10 mouse cellular contexts compared by ENCODE assay signal in the genomic region with DNA sequence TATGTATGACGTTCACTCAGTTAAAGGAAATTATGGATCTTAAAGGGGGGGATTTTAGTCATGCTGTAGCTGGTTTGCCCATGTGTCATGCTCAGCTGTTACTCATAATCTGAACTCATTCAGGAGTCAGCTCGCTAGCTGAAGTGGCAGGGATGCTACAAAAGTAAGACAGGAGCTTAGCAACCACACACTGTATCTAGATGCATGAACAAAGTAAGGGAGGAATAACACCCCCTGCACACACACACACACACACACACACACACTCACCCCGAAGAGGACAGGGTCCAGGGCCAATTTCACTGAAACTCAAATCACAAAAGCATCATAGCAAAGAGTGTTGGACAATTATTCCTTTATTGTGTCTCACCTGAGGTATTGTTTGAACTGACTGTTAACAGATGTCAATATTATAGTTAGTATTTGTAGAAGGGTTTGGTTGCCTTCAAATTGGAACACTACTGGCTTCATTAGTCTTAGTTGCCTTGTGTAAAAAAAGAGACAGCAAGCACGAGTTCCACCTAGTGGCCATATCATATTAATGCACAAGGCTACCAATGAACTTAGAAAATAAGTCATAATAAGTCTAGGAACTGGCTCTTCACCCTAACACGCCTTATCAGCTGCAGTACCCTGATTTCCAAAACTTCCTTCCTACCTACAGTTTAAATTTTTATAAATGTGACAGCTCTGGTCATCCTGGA. TPM values are rescaled to one million over a fixed set of nuclear protein-coding genes. Genes with fewer than 3 reads are reported as not detected.
DNase-seq lines count a peak whose midpoint lies in the region; ATAC-seq and TF ChIP-seq lines count a peak whose summit lies in the region.
"Had no signal": no experiment of that assay in that cellular context is flagged by ENCODE, and none has a peak within 500 bp of the region (broad histone marks: within the 10 kb centered on the region; RNA-seq: fewer than 3 reads in every experiment).

No protein-coding gene starts in this region.

- peak; percentile 46 for DNase-seq in heart, postnatal 0 days (ENCODE audit: low spot score)
- no peak for DNase-seq in heart, adult 9 months (ENCODE audit: low spot score in 2 of 2)
- DNase-seq in A20 (ENCODE audit: low read depth, low spot score) (peak; percentile 59), R1 (ENCODE audit: low read depth, low spot score) (peak; percentile 67)
- DNase-seq in right cerebral cortex, postnatal 4 days, result no peak
- no peak for DNase-seq in frontal cortex, postnatal 36 days (ENCODE audit: low spot score in 2 of 2)

- TF ChIP-seq EP300 in heart, postnatal 0 days (IDR thresholded peaks at IDR 0.05; ENCODE audit: low read depth), result no peak

- H3K9ac ChIP-seq in heart, postnatal 0 days (replicated peaks; ENCODE audit: low read depth, low read length), result no peak overlapping the region
- no peak overlapping the region for H3K9ac ChIP-seq in forebrain, embryonic 15.5 days (replicated peaks)
- no peak overlapping the region for H3K9ac ChIP-seq in midbrain, embryonic 13.5 days (replicated peaks)
- H3K9ac ChIP-seq: embryonic facial prominence, embryonic 15.5 days; limb, embryonic 13.5 days had no signal

- H3K4me1 ChIP-seq in heart, postnatal 0 days (ENCODE audit: control insufficient read depth, insufficient read depth), result no peaks in the 10 kb centered on the region
- H3K4me1 ChIP-seq in forebrain, embryonic 15.5 days, result no peaks in the 10 kb centered on the region
- no peaks in the 10 kb centered on the region for H3K4me1 ChIP-seq in midbrain, embryonic 13.5 days (replicated peaks)
- H3K4me1 ChIP-seq: embryonic facial prominence, embryonic 15.5 days; limb, embryonic 13.5 days had no signal

- no peaks in the 10 kb centered on the region for H3K27me3 ChIP-seq in heart, postnatal 0 days (ENCODE audit: control insufficient read depth, insufficient read depth, low read length)
- H3K27me3 ChIP-seq in forebrain, embryonic 15.5 days, result no peaks in the 10 kb centered on the region
- H3K27me3 ChIP-seq in midbrain, embryonic 13.5 days, result no peaks in the 10 kb centered on the region
- H3K27me3 ChIP-seq: embryonic facial prominence, embryonic 15.5 days; limb, embryonic 13.5 days had no signal

- no peak overlapping the region for H3K4me2 ChIP-seq in heart, postnatal 0 days (ENCODE audit: low read depth, low read length)
- no peak overlapping the region for H3K4me2 ChIP-seq in forebrain, embryonic 15.5 days (replicated peaks)
- no peak overlapping the region for H3K4me2 ChIP-seq in midbrain, embryonic 13.5 days (replicated peaks)
- H3K4me2 ChIP-seq: embryonic facial prominence, embryonic 15.5 days; limb, embryonic 13.5 days had no signal

- no peaks in the 10 kb centered on the region for H3K36me3 ChIP-seq in heart, postnatal 0 days (replicated peaks; ENCODE audit: control insufficient read depth, insufficient read depth, low read length)
- H3K36me3 ChIP-seq in forebrain, embryonic 15.5 days, result no peaks in the 10 kb centered on the region
- H3K36me3 ChIP-seq in midbrain, embryonic 13.5 days, result no peaks in the 10 kb centered on the region
- H3K36me3 ChIP-seq: embryonic facial prominence, embryonic 15.5 days; limb, embryonic 13.5 days had no signal

- no peaks in the 10 kb centered on the region for H3K9me3 ChIP-seq in heart, postnatal 0 days (replicated peaks; ENCODE audit: control insufficient read depth, low read length)
- H3K9me3 ChIP-seq in forebrain, embryonic 15.5 days, result no peaks in the 10 kb centered on the region
- no peaks in the 10 kb centered on the region for H3K9me3 ChIP-seq in midbrain, embryonic 13.5 days
- H3K9me3 ChIP-seq: embryonic facial prominence, embryonic 15.5 days; limb, embryonic 13.5 days had no signal

- WGBS in heart, postnatal 0 days, result 62% methylated on average over 5 of the region's 5 CpGs
- WGBS in forebrain, embryonic 15.5 days, result 67% methylated on average over 5 of the region's 5 CpGs
- 73% methylated on average over 5 of the region's 5 CpGs for WGBS in midbrain, embryonic 13.5 days

- ATAC-seq in heart, postnatal 0 days (ENCODE audit: insufficient read depth, low read depth), result no peak
- peak; percentile 80 for ATAC-seq in forebrain, embryonic 15.5 days (replicated peaks)
- peak; percentile 63 for ATAC-seq in midbrain, embryonic 13.5 days

- no peak overlapping the region for H3K4me3 ChIP-seq in heart, postnatal 0 days (ENCODE audit: low read depth, low read length)
- H3K4me3 ChIP-seq in forebrain, embryonic 15.5 days, result no peak overlapping the region
- no peak overlapping the region for H3K4me3 ChIP-seq in midbrain, embryonic 13.5 days (replicated peaks)
- H3K4me3 ChIP-seq: embryonic facial prominence, embryonic 15.5 days; limb, embryonic 13.5 days had no signal

- TF ChIP-seq CTCF in heart, postnatal 0 days (IDR thresholded peaks at IDR 0.05; ENCODE audit: low read depth), result peak; percentile 66

- H3K27ac ChIP-seq in heart, postnatal 0 days (ENCODE audit: low read depth), result peak overlapping the region; percentile 47; the same call in 1 of the 2 replicates
- H3K27ac ChIP-seq in forebrain, embryonic 15.5 days (replicated peaks), result no peak overlapping the region
- H3K27ac ChIP-seq in midbrain, embryonic 13.5 days, result no peak overlapping the region
- H3K27ac ChIP-seq: embryonic facial prominence, embryonic 15.5 days; limb, embryonic 13.5 days had no signal

RNA-seq across cellular contexts. Expression of a gene that starts 32.5 kb away (rescaled TPM):
- 8.5 and 16.3 TPM in 2 replicates for total RNA-seq in heart, postnatal 0 days (2014; rRNA removed; ENCODE audit: low replicate concordance)
- 7.8 and 8.7 TPM in 2 replicates for polyA plus RNA-seq in heart, postnatal 0 days (2015; fragmentation: Nextera tagmentation; extraction: Ambion mirVana)
- 56.9 and 62.3 TPM in 2 replicates for polyA plus RNA-seq in forebrain, embryonic 15.5 days (2015; fragmentation: Nextera tagmentation; extraction: Ambion mirVana)
- polyA plus RNA-seq in midbrain, embryonic 13.5 days (2015; fragmentation: Nextera tagmentation; extraction: Ambion mirVana), result 42.6 and 47.8 TPM in 2 replicates

Comparison
In these comparisons a context has a peak if more than half of its experiments do, and no peak if none do; other contexts are left out.
1. DNase-seq: peak in heart, postnatal 0 days (single experiment), A20 (single experiment) and R1 (single experiment); none in heart, adult 9 months (0 of 2), right cerebral cortex, postnatal 4 days (single experiment) and frontal cortex, postnatal 36 days (0 of 2).